Mouse (Mus musculus) embryonic facial prominence, embryonic 10.5 days (tissue): ENCODE results near the gene Nudt13. TPM values are rescaled to one million over a fixed set of nuclear protein-coding genes. Genes with fewer than 3 reads are reported as not detected.
"Not testable (repeated sequence)": the region's sequence is repeated elsewhere in the genome, so short reads cannot be mapped to it uniquely, and the experiment has no call there.

Experiments used
- DNase-seq: peaks from one replicate; pipeline ENCODE4 v3.0.0-alpha.2; 2017; ENCODE audit warnings: low spot score
- H3K27ac ChIP-seq: fragments of 300-500 bp; sonication (generic); replicated peaks from 2 replicates; pipeline ENCODE4 v1.5.1; 2016; ENCODE audit warnings: mild to moderate bottlenecking
- H3K27me3 ChIP-seq: fragments of 300-500 bp; sonication (generic); replicated peaks from 2 replicates; pipeline ENCODE4 v1.6.1; 2016; ENCODE audit warnings: low read depth, mild to moderate bottlenecking; ENCODE audit not compliant: poor library complexity, severe bottlenecking
- H3K36me3 ChIP-seq: fragments of 300-500 bp; sonication (generic); replicated peaks from 2 replicates; pipeline ENCODE4 v1.6.1; 2016; ENCODE audit warnings: mild to moderate bottlenecking, moderate library complexity
- H3K4me1 ChIP-seq: fragments of 300-500 bp; sonication (generic); 2 replicates; pipeline ENCODE4 v1.6.1; 2016
- H3K4me3 ChIP-seq: fragments of 300-500 bp; sonication (generic); 2 replicates; pipeline ENCODE4 v1.5.1; 2016; ENCODE audit warnings: mild to moderate bottlenecking, moderate library complexity
- H3K9me3 ChIP-seq: fragments of 300-500 bp; sonication (generic); 2 replicates; pipeline ENCODE4 v1.6.1; 2016; ENCODE audit warnings: mild to moderate bottlenecking
- WGBS: fragments of 180-500 bp; shearing (Covaris S2); methylation state at CpG from one replicate; pipeline ENCODE4 v1.1.7; 2016; 5-methylcytosine and 5-hydroxymethylcytosine counted together
- polyA plus RNA-seq: library from polyadenylated mRNA; unstranded; fragments of >200 nt; fragmentation: Nextera tagmentation; extraction: Ambion mirVana; gene quantifications from 2 replicates; pipeline ENCODE4 v1.2.1, GENCODE M21; 2016

The Nudt13 gene
- polyA plus RNA-seq, 1 experiment from 2014 or later: 14.2 TPM

DNA sequence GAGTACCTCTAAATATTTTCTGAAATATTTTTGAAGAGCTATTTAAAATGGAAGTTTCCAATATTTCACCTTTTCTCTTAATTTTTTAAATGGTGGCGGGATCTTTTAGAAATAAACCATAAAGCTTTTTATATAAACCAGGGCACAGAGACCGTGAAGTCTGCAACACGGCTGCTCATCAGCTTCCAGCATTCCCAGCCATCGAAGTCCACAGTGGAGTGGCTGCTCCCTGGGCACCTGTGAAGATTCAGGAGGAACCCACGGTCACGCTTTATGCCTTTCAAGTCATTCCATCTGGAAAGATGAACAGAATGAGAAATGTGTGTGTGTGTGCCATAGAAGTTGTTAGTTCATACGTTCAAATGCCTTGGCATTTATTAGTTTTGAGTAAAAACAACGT, 450 bp downstream of the Nudt13 start:
- WGBS: 58% methylated on average over 8 of the region's 8 CpGs
- DNase-seq: no peak

DNA sequence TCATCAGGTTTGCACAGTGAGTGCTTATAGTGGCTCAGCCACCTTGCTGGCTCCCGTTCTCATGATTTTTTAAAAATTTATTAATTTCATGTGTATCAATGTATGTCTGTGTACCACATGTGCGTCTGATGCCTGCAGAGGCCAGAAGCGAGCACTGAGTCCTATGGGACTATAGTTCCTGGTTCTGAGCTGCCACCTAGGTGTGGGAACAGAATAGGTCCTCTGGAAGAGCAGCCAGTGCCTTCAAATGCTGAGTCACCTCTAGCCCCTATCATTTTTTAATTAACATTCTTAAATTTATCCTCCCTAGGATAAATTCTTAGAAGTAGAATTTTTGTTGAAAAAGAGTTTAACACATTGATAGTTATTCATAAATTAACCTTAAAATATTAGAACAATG, 3.1 kb downstream of the Nudt13 start:
- Histone ChIP-seq H3K36me3 (no peaks in the 10 kb centered on the region), H3K27me3 (no peaks in the 10 kb centered on the region), H3K9me3 (no peaks in the 10 kb centered on the region), H3K4me3 (no peak overlapping the region), H3K27ac (no peak overlapping the region), H3K4me1 (peaks cover 6% of the 10 kb centered on the region; the same call in 1 of the 2 replicates)
- DNase-seq: no peak
- 82% methylated on average over 3 of the region's 3 CpGs for WGBS

More for the DNA sequence above, 450 bp downstream of the Nudt13 start:
- Histone ChIP-seq H3K27me3 (no peaks in the 10 kb centered on the region), H3K27ac (no peak overlapping the region), H3K36me3 (no peaks in the 10 kb centered on the region), H3K4me1 (peaks cover 6% of the 10 kb centered on the region; the same call in 1 of the 2 replicates), H3K9me3 (no peaks in the 10 kb centered on the region), H3K4me3 (peak overlapping the region; percentile 56)

DNA sequence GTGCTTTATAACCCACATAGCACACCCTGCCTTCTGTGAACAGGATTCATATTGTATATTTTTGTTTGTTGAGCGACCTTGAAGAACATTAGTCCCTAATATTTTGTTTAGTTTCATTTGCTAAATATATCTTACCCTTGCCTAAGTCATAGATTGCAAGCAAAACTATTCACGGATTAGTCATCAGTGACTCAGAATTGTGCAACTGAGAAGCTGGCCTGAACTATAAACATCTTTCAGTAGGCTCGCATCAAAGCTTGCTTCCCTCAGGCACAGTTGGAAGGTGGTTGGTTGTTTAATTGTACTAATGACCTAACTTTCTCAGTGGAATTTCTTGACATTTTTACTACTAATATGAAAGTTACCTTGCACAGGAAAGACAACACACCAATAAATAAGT, 3.6 kb downstream of the Nudt13 start:
- Histone ChIP-seq H3K4me3 (no peak overlapping the region), H3K9me3 (no peaks in the 10 kb centered on the region), H3K4me1 (peaks cover 6% of the 10 kb centered on the region; the same call in 1 of the 2 replicates), H3K36me3 (no peaks in the 10 kb centered on the region), H3K27me3 (no peaks in the 10 kb centered on the region), H3K27ac (no peak overlapping the region)
- 91% methylated on average over 3 of the region's 3 CpGs for WGBS
- no peak for DNase-seq

DNA sequence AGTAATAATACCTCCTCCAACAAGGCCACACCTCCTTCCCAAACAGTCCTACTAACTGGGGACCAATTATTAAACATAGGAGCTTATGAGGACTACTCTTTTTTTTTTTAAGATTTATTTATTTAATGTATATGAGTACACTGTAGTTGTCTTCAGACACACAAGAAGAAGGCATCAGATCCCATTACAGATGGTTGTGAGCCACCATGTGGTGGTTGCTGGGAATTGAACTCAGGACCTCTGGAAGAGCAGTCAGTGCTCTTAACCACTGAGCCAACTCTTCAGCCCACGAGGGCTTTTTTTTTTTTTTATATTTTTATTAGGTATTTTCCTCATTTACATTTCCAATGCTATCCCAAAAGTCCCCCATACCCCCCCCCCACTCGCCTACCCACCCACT, 10.6 kb downstream of the Nudt13 start:
- WGBS: 64% methylated on average over 2 of the region's 2 CpGs
- not testable (repeated sequence) for H3K27me3 ChIP-seq, H3K4me1 ChIP-seq, H3K9me3 ChIP-seq, H3K4me3 ChIP-seq, DNase-seq, H3K27ac ChIP-seq
- peaks cover 20% of the 10 kb centered on the region for H3K36me3 ChIP-seq

DNA sequence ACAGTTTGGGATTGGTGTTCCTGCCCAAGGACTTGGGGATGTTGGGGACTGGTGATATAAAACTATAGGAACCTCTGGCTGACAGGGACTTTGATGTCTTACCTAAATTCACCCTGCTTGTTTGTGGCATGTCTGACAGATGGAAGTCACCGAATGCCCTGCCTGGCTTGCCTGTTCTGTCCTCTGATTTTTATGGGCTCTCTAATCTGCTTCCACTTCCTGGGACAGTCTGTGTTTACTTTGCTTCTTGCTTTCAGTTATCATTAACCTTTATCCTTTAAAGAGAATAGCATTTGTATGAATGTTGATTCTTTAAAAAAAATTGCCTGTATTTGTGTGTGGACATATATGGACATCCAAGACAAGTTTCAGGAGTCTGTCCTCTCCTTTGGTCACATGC, 20.6 kb downstream of the Nudt13 start:
- Histone ChIP-seq H3K4me1 (no peaks in the 10 kb centered on the region), H3K9me3 (no peaks in the 10 kb centered on the region), H3K36me3 (peaks cover 36% of the 10 kb centered on the region), H3K27ac (no peak overlapping the region), H3K27me3 (no peaks in the 10 kb centered on the region), H3K4me3 (no peak overlapping the region)
- 89% methylated on average over 1 of the region's 1 CpGs for WGBS
- no peak for DNase-seq

DNA sequence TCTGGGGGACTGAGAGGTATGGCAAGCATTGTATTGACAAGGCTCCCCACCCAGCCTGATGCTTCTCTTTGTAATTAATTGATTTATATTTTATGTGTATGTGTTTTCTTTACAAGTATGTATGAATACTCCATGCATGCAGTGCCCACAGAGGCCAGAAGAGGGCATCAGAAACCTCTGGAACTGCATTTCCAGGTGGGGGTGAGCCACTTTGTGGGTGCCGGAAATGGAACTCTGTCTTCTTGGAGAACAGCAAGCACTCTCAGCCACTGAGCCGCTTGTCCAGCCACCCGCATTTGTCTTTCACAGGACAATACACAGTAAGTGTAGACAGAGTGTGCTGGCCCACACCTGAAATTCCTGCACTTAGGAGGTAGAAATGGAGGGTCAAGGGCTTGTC, 24.9 kb downstream of the Nudt13 start:
- H3K4me1 ChIP-seq: no peaks in the 10 kb centered on the region
- DNase-seq: peak; percentile 43
- H3K9me3 ChIP-seq: no peaks in the 10 kb centered on the region
- no peak overlapping the region for H3K4me3 ChIP-seq
- H3K27me3 ChIP-seq: no peaks in the 10 kb centered on the region
- H3K36me3 ChIP-seq: peaks cover 69% of the 10 kb centered on the region
- no peak overlapping the region for H3K27ac ChIP-seq
- 80% methylated on average over 3 of the region's 3 CpGs for WGBS

DNA sequence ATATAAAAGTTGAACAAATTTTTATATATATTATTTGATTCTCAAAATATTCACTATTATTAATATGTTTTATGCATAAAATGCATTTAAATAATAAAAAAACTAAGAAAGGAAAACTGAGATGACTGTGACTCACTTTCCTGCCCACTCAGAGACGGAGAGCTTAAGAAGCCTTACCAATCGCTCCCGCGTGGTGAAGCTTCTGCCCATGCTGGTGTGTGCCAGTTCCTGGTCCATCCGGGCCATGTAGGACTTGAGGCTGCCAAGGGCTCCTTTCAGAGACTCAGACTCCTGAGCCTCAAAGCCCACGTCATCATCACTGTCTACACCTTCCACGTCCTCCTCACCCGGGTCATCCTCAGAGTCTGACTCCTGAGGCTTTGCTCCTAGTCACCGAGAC, 29.7 kb downstream of the Nudt13 start:
- H3K27ac ChIP-seq: no peak overlapping the region
- DNase-seq: no peak
- peaks cover 97% of the 10 kb centered on the region for H3K36me3 ChIP-seq
- 94% methylated on average over 9 of the region's 9 CpGs for WGBS
- H3K27me3 ChIP-seq: no peaks in the 10 kb centered on the region
- no peaks in the 10 kb centered on the region for H3K9me3 ChIP-seq
- no peaks in the 10 kb centered on the region for H3K4me1 ChIP-seq
- H3K4me3 ChIP-seq: no peak overlapping the region

DNA sequence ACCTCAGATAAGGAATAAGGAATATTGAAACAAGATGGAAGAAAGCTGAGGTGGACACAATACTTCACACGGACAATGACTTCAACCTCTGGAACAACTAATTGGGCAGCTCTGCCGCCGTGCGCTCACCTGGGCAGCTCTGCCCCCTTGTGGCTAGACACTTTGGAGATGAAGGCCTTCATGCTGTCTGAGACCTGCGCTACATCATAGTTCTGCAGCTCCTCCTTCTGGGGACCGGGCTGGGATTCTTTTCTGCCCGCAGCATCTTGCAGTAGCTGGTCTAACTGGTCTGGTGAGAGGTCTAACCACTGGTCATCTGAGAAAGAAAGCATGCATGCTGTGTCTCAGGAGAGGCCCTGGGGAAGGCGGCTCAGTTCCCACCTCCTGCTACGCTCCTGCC, 34.0 kb downstream of the Nudt13 start:
- no peak overlapping the region for H3K4me3 ChIP-seq
- no peaks in the 10 kb centered on the region for H3K4me1 ChIP-seq
- 65% methylated on average over 9 of the region's 9 CpGs for WGBS
- H3K27ac ChIP-seq: no peak overlapping the region
- peaks cover 95% of the 10 kb centered on the region for H3K36me3 ChIP-seq
- DNase-seq: peak; percentile 59
- H3K9me3 ChIP-seq: no peaks in the 10 kb centered on the region
- H3K27me3 ChIP-seq: no peaks in the 10 kb centered on the region

DNA sequence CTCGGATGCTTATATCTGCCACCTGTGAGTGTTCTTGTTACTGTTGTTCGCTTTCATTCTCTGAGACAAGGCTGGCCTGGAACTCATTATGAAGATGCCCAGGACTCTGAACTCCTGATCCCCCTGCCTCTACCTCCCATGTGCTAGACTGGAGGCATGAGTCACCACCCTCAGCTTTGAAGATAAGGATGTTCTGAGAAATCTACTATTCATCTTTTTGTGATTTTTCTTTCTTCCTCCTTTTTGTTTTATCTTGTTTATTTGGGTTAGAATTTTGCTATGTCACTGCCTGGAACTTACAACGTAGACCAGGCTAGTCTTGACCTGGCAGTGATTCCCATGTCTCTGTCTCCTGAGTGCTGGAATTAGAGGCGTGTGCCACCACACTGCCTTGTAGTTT, 36.8 kb downstream of the Nudt13 start:
- Histone ChIP-seq H3K9me3 (no peaks in the 10 kb centered on the region), H3K27me3 (no peaks in the 10 kb centered on the region), H3K4me1 (no peaks in the 10 kb centered on the region), H3K36me3 (peaks cover 98% of the 10 kb centered on the region), H3K27ac (no peak overlapping the region), H3K4me3 (no peak overlapping the region)
- 90% methylated on average over 4 of the region's 4 CpGs for WGBS
- no peak for DNase-seq

DNA sequence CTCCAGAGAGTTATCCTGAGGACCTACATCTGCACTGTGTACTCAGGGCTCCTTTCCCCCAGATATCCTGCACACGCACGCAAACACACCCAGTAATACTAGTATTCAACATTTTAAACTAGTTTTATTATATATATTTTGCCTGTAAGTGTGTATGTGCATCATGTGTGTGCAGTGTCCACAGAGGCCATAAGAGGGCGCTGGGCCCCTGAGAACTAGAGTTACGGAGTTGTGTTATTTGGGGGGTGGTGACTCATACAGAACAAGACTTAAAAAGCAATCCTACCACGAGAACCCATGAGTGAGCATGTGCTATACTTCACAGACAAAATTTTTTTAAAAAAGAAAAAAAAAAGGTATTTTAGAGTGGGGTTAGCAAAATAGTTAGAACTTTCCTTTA, 44.9 kb downstream of the Nudt13 start:
- Histone ChIP-seq H3K36me3 (peaks cover 94% of the 10 kb centered on the region), H3K27me3 (no peaks in the 10 kb centered on the region), H3K4me3 (no peak overlapping the region), H3K27ac (no peak overlapping the region), H3K4me1 (no peaks in the 10 kb centered on the region), H3K9me3 (no peaks in the 10 kb centered on the region)
- WGBS: 96% methylated on average over 5 of the region's 5 CpGs
- DNase-seq: no peak

DNA sequence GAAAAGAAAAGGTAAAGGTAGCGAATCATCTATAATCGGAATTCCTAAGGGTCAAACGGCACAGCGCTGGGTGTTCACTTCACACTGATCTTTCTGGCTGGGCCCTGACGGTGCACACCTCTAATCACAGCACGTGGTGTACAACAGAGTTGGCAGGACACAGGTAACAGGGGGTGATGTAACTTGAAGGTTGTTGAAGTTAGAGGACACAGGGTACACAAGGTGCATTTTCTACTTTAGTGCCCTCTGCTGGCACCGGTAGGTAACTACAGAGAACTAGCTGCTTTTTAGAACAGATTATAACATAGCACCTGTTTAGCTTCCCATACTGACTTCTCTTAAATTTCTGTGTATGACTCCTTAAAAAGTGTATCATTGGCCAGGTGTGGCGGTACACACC, 45.7 kb downstream of the Nudt13 start:
- DNase-seq: no peak
- H3K36me3 ChIP-seq: peaks cover 94% of the 10 kb centered on the region

DNA sequence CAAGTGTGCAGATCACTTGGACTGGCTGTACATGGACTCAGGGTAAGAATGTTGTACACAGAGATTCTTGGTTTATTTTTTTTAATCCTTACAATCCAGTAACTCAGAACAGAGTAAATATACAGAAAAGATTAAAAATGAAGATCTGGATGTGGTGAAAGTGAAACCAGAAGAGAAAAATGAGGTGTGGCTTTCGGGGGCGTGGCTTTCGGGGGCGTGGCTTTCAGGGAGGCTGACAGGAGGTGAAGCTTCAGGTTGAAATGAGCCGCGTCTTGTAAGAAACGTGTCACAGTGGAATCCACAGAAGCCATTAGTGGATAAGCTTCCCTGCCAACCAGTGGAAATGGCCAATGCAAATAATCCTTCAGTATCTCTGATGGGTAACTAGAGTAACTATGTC, 46.4 kb downstream of the Nudt13 start:
- no peak for DNase-seq
- Histone ChIP-seq H3K9me3 (no peaks in the 10 kb centered on the region), H3K4me3 (no peak overlapping the region), H3K27ac (no peak overlapping the region), H3K36me3 (peaks cover 94% of the 10 kb centered on the region), H3K27me3 (no peaks in the 10 kb centered on the region), H3K4me1 (no peaks in the 10 kb centered on the region)
- 77% methylated on average over 7 of the region's 7 CpGs for WGBS

More for the DNA sequence above, 45.7 kb downstream of the Nudt13 start:
- Histone ChIP-seq H3K27ac (no peak overlapping the region), H3K9me3 (no peaks in the 10 kb centered on the region), H3K4me1 (no peaks in the 10 kb centered on the region), H3K27me3 (no peaks in the 10 kb centered on the region), H3K4me3 (no peak overlapping the region)
- WGBS: 85% methylated on average over 8 of the region's 8 CpGs

DNA sequence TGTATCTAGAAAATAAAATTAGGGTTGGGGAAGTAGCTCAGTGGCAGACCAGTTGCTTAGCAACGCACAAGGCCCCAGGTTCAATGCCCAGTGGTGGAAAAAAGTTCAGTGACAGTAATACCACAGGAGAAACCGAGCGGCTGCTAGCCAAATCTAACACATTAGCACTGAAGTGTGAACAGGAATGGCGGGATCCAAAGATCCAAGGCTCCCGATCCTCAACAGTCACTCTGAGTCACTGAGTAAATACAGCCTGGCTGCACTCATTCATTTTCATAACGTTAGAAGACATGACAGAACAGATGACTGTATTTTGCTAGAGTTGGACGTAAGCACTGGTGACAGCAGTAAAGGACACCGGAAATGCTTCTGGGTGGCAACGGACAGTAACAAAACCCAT, 51.4 kb downstream of the Nudt13 start:
- Histone ChIP-seq H3K4me3 (no peak overlapping the region), H3K36me3 (peaks cover 51% of the 10 kb centered on the region), H3K4me1 (peaks cover 16% of the 10 kb centered on the region), H3K9me3 (no peaks in the 10 kb centered on the region), H3K27ac (no peak overlapping the region), H3K27me3 (no peaks in the 10 kb centered on the region)
- DNase-seq: no peak
- WGBS: 95% methylated on average over 9 of the region's 9 CpGs

DNA sequence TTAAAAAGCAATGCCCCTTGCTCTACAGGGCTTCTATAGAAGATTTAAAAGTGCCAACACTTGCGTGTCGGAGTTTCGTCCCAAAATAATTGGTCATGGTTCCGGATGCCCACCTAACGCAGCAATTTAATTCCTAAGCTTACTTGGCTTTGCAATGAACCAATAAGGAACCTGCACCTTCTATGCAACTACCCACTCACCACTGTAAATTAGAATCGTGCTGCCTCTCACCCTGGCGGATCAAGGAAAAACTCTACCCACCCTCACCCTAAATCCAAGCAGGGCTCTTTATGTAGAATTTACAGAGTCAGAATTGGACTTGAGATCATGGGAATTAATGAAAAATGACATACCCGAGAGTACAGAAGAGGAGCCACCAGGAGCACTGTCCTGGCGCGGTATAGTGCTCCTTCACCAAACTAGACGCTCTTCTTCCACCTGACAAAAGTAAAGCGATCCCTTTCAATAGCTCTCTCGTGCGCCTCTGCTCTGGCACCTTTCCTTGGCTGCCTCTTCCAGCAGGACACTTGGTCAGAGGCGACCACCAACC, 53.0 kb downstream of the Nudt13 start:
- Histone ChIP-seq H3K4me3 (peak overlapping the region; percentile 81), H3K4me1 (peaks cover 16% of the 10 kb centered on the region), H3K9me3 (no peaks in the 10 kb centered on the region), H3K27ac (peak overlapping the region; percentile 96), H3K27me3 (no peaks in the 10 kb centered on the region), H3K36me3 (peaks cover 51% of the 10 kb centered on the region)
- WGBS: 4% methylated on average over 15 of the region's 15 CpGs
- DNase-seq: no peak
